In genomic region chr12:86668404-86668803, GRCm38 (mm10) we compare ENCODE assay signal across 28 mouse cellular contexts. TPM values are rescaled to one million over a fixed set of nuclear protein-coding genes. Genes with fewer than 3 reads are reported as not detected.
A peak's percentile ranks its signal among the peaks of the same experiment; 100 is the strongest.
DNase-seq lines count a peak whose midpoint lies in the region; ATAC-seq lines count a peak whose summit lies in the region.
"Had no signal": no experiment of that assay in that cellular context is flagged by ENCODE, and none has a peak within 500 bp of the region (broad histone marks: within the 10 kb centered on the region; RNA-seq: fewer than 3 reads in every experiment).

No protein-coding gene starts in this region.

- peak; percentile 66 for DNase-seq in forebrain, embryonic 14.5 days (ENCODE audit: low spot score)
- no peak for DNase-seq in forebrain, embryonic 10.5 days (ENCODE audit: extremely low spot score, low spot score)
- DNase-seq in cerebellum, postnatal 10 days = peak; percentile 53 to 72
- DNase-seq in layer of hippocampus, postnatal 10 days (ENCODE audit: low spot score in 2 of 2) = peak; percentile 62 to 74
- no peak for DNase-seq in retina, postnatal 1 day
- DNase-seq: adrenal gland, postnatal 10 days; gastrocnemius, postnatal 25 days; heart, adult 18-20 months; heart, postnatal 10 days; kidney, adult 8-10 months; kidney, postnatal 10 days; liver, postnatal 0 days; lung, postnatal 10 days; thymus, adult 2 months had no signal

- no peaks in the 10 kb centered on the region for H3K27me3 ChIP-seq in forebrain, embryonic 14.5 days (replicated peaks; ENCODE audit: control insufficient read depth, insufficient read depth, low read length)
- H3K27me3 ChIP-seq in forebrain, embryonic 10.5 days (ENCODE audit: poor library complexity, severe bottlenecking) = peaks cover 7% of the 10 kb centered on the region; the same call in 1 of the 2 replicates
- H3K27me3 ChIP-seq in forebrain, embryonic 16.5 days (replicated peaks; ENCODE audit: control insufficient read depth, insufficient read depth, low read length) = no peaks in the 10 kb centered on the region
- no peaks in the 10 kb centered on the region for H3K27me3 ChIP-seq in midbrain, embryonic 13.5 days
- H3K27me3 ChIP-seq: embryonic facial prominence, embryonic 15.5 days; heart, embryonic 12.5 days; intestine, embryonic 15.5 days; limb, embryonic 12.5 days had no signal

- no peaks in the 10 kb centered on the region for H3K36me3 ChIP-seq in forebrain, embryonic 14.5 days (ENCODE audit: control insufficient read depth, insufficient read depth, low read length)
- H3K36me3 ChIP-seq in forebrain, embryonic 10.5 days (replicated peaks) = no peaks in the 10 kb centered on the region
- H3K36me3 ChIP-seq in forebrain, embryonic 16.5 days (ENCODE audit: control insufficient read depth, insufficient read depth) = no peaks in the 10 kb centered on the region
- no peaks in the 10 kb centered on the region for H3K36me3 ChIP-seq in midbrain, embryonic 13.5 days
- H3K36me3 ChIP-seq: embryonic facial prominence, embryonic 15.5 days; heart, embryonic 12.5 days; hindbrain, embryonic 10.5 days; intestine, embryonic 15.5 days; limb, embryonic 12.5 days had no signal

- H3K9me3 ChIP-seq in forebrain, embryonic 14.5 days (replicated peaks; ENCODE audit: control insufficient read depth, low read length) = no peaks in the 10 kb centered on the region
- no peaks in the 10 kb centered on the region for H3K9me3 ChIP-seq in forebrain, embryonic 10.5 days
- no peaks in the 10 kb centered on the region for H3K9me3 ChIP-seq in forebrain, embryonic 16.5 days (ENCODE audit: control insufficient read depth, low read length)
- no peaks in the 10 kb centered on the region for H3K9me3 ChIP-seq in midbrain, embryonic 13.5 days
- H3K9me3 ChIP-seq: embryonic facial prominence, embryonic 15.5 days; heart, embryonic 12.5 days; hindbrain, embryonic 10.5 days; intestine, embryonic 15.5 days; limb, embryonic 12.5 days had no signal

- 75% methylated on average over 2 of the region's 2 CpGs for WGBS in forebrain, embryonic 14.5 days
- 88% methylated on average over 2 of the region's 2 CpGs for WGBS in forebrain, embryonic 10.5 days
- 69% methylated on average over 2 of the region's 2 CpGs for WGBS in forebrain, embryonic 16.5 days
- WGBS in midbrain, embryonic 13.5 days = 95% methylated on average over 2 of the region's 2 CpGs

- no peak overlapping the region for H3K9ac ChIP-seq in forebrain, embryonic 14.5 days (ENCODE audit: low read length)
- no peak overlapping the region for H3K9ac ChIP-seq in forebrain, embryonic 16.5 days (replicated peaks; ENCODE audit: low read depth, low read length)
- H3K9ac ChIP-seq in midbrain, embryonic 13.5 days (replicated peaks) = no peak overlapping the region
- H3K9ac ChIP-seq: embryonic facial prominence, embryonic 15.5 days; heart, embryonic 12.5 days; intestine, embryonic 15.5 days; limb, embryonic 12.5 days; liver, postnatal 0 days had no signal

- peak; percentile 46; the same call in 1 of the 2 replicates for ATAC-seq in forebrain, embryonic 14.5 days
- peak; percentile 77 for ATAC-seq in forebrain, embryonic 16.5 days
- ATAC-seq in CD4-positive, CD25-positive, alpha-beta regulatory T cell, adult 4 months = no peak
- no peak for ATAC-seq in midbrain, embryonic 13.5 days
- ATAC-seq: hindbrain, embryonic 16.5 days; intestine, embryonic 15.5 days; liver, postnatal 0 days had no signal

- H3K4me1 ChIP-seq in forebrain, embryonic 14.5 days (ENCODE audit: control insufficient read depth, insufficient read depth, low read length) = no peaks in the 10 kb centered on the region
- H3K4me1 ChIP-seq in forebrain, embryonic 10.5 days = no peaks in the 10 kb centered on the region
- H3K4me1 ChIP-seq in forebrain, embryonic 16.5 days (replicated peaks; ENCODE audit: control insufficient read depth, insufficient read depth, low read length) = no peaks in the 10 kb centered on the region
- no peaks in the 10 kb centered on the region for H3K4me1 ChIP-seq in midbrain, embryonic 13.5 days (replicated peaks)
- H3K4me1 ChIP-seq: embryonic facial prominence, embryonic 15.5 days; intestine, embryonic 15.5 days; limb, embryonic 12.5 days had no signal

- no peak overlapping the region for H3K4me2 ChIP-seq in forebrain, embryonic 14.5 days (ENCODE audit: low read length)
- no peak overlapping the region for H3K4me2 ChIP-seq in forebrain, embryonic 16.5 days (ENCODE audit: low read length)
- no peak overlapping the region for H3K4me2 ChIP-seq in midbrain, embryonic 13.5 days (replicated peaks)
- H3K4me2 ChIP-seq: embryonic facial prominence, embryonic 15.5 days; heart, embryonic 12.5 days; intestine, embryonic 15.5 days; limb, embryonic 12.5 days; liver, embryonic 11.5 days; midbrain, embryonic 11.5 days had no signal

- no peak overlapping the region for H3K27ac ChIP-seq in forebrain, embryonic 14.5 days (ENCODE audit: low read depth, low read length)
- H3K27ac ChIP-seq in forebrain, embryonic 10.5 days = no peak overlapping the region
- peak overlapping the region; percentile 2; the same call in 1 of the 2 replicates for H3K27ac ChIP-seq in forebrain, embryonic 16.5 days (ENCODE audit: low read length)
- no peak overlapping the region for H3K27ac ChIP-seq in midbrain, embryonic 13.5 days
- H3K27ac ChIP-seq: embryonic facial prominence, embryonic 15.5 days; hindbrain, embryonic 10.5 days; intestine, embryonic 15.5 days; limb, embryonic 12.5 days; stomach, postnatal 0 days had no signal

- no peak overlapping the region for H3K4me3 ChIP-seq in forebrain, embryonic 14.5 days (ENCODE audit: low read depth, low read length)
- H3K4me3 ChIP-seq in forebrain, embryonic 10.5 days = no peak overlapping the region
- H3K4me3 ChIP-seq in forebrain, embryonic 16.5 days (replicated peaks; ENCODE audit: low read length) = no peak overlapping the region
- H3K4me3 ChIP-seq in midbrain, embryonic 13.5 days (replicated peaks) = no peak overlapping the region
- H3K4me3 ChIP-seq: embryonic facial prominence, embryonic 15.5 days; heart, embryonic 12.5 days; hindbrain, embryonic 10.5 days; intestine, embryonic 15.5 days; limb, embryonic 12.5 days had no signal

RNA-seq across cellular contexts. Expression of gene Vash1, which starts 10.1 kb away (rescaled TPM):
- polyA plus RNA-seq in forebrain, embryonic 14.5 days (2014; fragmentation: Nextera tagmentation; extraction: Ambion mirVana) = 25.2 and 31.7 TPM in 2 replicates
- polyA plus RNA-seq in forebrain, embryonic 10.5 days (2016; fragmentation: Nextera tagmentation; extraction: Ambion mirVana) = 13.6 and 15.6 TPM in 2 replicates
- 37.8 and 41.7 TPM in 2 replicates for polyA plus RNA-seq in forebrain, embryonic 16.5 days (2015; fragmentation: Nextera tagmentation; extraction: Ambion mirVana)
- total RNA-seq in layer of hippocampus, postnatal 10 days (2021) = 100 to 1,000 TPM in 1 of 2 experiments, 10 to 100 TPM in 1; 98.5 to 104 TPM
- polyA plus RNA-seq in CD4-positive, CD25-positive, alpha-beta regulatory T cell, adult 4 months (2017; shearing (Covaris generic)) = not detected
- polyA plus RNA-seq in midbrain, embryonic 13.5 days (2015; fragmentation: Nextera tagmentation; extraction: Ambion mirVana) = 31.3 and 40.6 TPM in 2 replicates
- total RNA-seq: monocyte, adult 5-6 weeks; neutrophil, adult 5-6 weeks had no signal

RNA-seq across cellular contexts. Expression of gene Angel1, which starts 57.9 kb away (rescaled TPM):
- 7.6 and 9.1 TPM in 2 replicates for polyA plus RNA-seq in forebrain, embryonic 14.5 days (2014; fragmentation: Nextera tagmentation; extraction: Ambion mirVana)
- 15.2 and 15.8 TPM in 2 replicates for polyA plus RNA-seq in forebrain, embryonic 10.5 days (2016; fragmentation: Nextera tagmentation; extraction: Ambion mirVana)
- polyA plus RNA-seq in forebrain, embryonic 16.5 days (2015; fragmentation: Nextera tagmentation; extraction: Ambion mirVana) = 9.2 and 10.6 TPM in 2 replicates
- total RNA-seq in layer of hippocampus, postnatal 10 days (2021) = 1 to 10 TPM; 7.3 to 9.0 TPM
- polyA plus RNA-seq in CD4-positive, CD25-positive, alpha-beta regulatory T cell, adult 4 months (2017; shearing (Covaris generic)) = 10 to 100 TPM in 1 of 2 experiments, 1 to 10 TPM in 1; 5.4 to 10.3 TPM
- polyA plus RNA-seq in midbrain, embryonic 13.5 days (2015; fragmentation: Nextera tagmentation; extraction: Ambion mirVana) = 10.3 and 10.9 TPM in 2 replicates

Comparison
In these comparisons a context has a peak if more than half of its experiments do, and no peak if none do; other contexts are left out.
1. DNase-seq: peak in forebrain, embryonic 14.5 days (single experiment), cerebellum, postnatal 10 days (2 of 2) and layer of hippocampus, postnatal 10 days (2 of 2); none in forebrain, embryonic 10.5 days (single experiment) and retina, postnatal 1 day (single experiment).
2. ATAC-seq: peak in forebrain, embryonic 14.5 days (single experiment) and forebrain, embryonic 16.5 days (single experiment); none in CD4-positive, CD25-positive, alpha-beta regulatory T cell, adult 4 months (single experiment) and midbrain, embryonic 13.5 days (single experiment).
3. RNA of gene Vash1, which starts 10.1 kb away (polyA plus RNA-seq): 37.8 to 41.7 TPM in forebrain, embryonic 16.5 days, 31.3 to 40.6 TPM in midbrain, embryonic 13.5 days, 25.2 to 31.7 TPM in forebrain, embryonic 14.5 days and 13.6 to 15.6 TPM in forebrain, embryonic 10.5 days; not detected in CD4-positive, CD25-positive, alpha-beta regulatory T cell, adult 4 months; every median in the first group is over 10 times any median in the second.